Mouse (Mus musculus) lung, adult 2 months (tissue): ENCODE measurements around the gene Gm2916. TPM values are rescaled to one million over a fixed set of nuclear protein-coding genes. Genes with fewer than 3 reads are reported as not detected.
"Not testable (repeated sequence)": the region's sequence is repeated elsewhere in the genome, so short reads cannot be mapped to it uniquely, and the experiment has no call there.

Experiments
- DNase-seq: peaks from one replicate; pipeline ENCODE4 v3.0.0; 2022
- H3K4me1 ChIP-seq: fragments of 200-500 bp; 2 replicates; pipeline ENCODE4 v1.6.1; 2011; ENCODE audit warnings: low read length; ENCODE audit not compliant: control insufficient read depth, insufficient read depth
- H3K4me3 ChIP-seq: fragments of 200-500 bp; replicated peaks from 2 replicates; pipeline ENCODE3; 2011; ENCODE audit warnings: low read depth, mild to moderate bottlenecking, control low read depth, low read length; ENCODE audit errors: extremely low read depth
- WGBS: fragments of 180-500 bp; shearing (Covaris S2); methylation state at CpG from one replicate; pipeline ENCODE4 v1.1.7; 2018; 5-methylcytosine and 5-hydroxymethylcytosine counted together
- polyA plus RNA-seq: library from polyadenylated mRNA; depleted of rRNA; stranded (reverse); fragments of >200 nt; gene quantifications from 2 replicates; pipeline ENCODE4 v1.2.3, GENCODE M21; 2012; rRNA removed

The Gm2916 gene
- not detected in 2 replicates for polyA plus RNA-seq

- no CpG with 5 or more reads among the region's 1 CpGs for WGBS
- not testable (repeated sequence) for H3K4me3 ChIP-seq, DNase-seq, H3K4me1 ChIP-seq
Observed at GRCm38 (mm10) chr14:3883872-3884271, at the start of gene Gm2916. Gene Gm2916, plus strand, starts transcription at chr14:3884172.

- not testable (repeated sequence) for DNase-seq, H3K4me1 ChIP-seq, H3K4me3 ChIP-seq
- WGBS: no CpG with 5 or more reads among the region's 2 CpGs
Observed at GRCm38 (mm10) chr14:3845945-3846344, 38.0 kb upstream of the Gm2916 start, which contains the start of gene Gm3033. Gene Gm3033, plus strand, starts transcription at chr14:3846245.

GRCm38 (mm10) chr14:3931456-3931855, 47.5 kb downstream of the Gm2916 start, which contains the start of gene Gm3029:
Gene Gm3029, plus strand, starts transcription at chr14:3931756.
- not testable (repeated sequence) for H3K4me3 ChIP-seq, H3K4me1 ChIP-seq, DNase-seq
- WGBS: 46% methylated on average over 1 of the region's 2 CpGs

GRCm38 (mm10) chr14:3963247-3963646, 79.3 kb downstream of the Gm2916 start, which contains the start of gene Gm3095:
Gene Gm3095, plus strand, starts transcription at chr14:3963547.
- not testable (repeated sequence) for DNase-seq, H3K4me1 ChIP-seq, H3K4me3 ChIP-seq
- WGBS: no CpG with 5 or more reads among the region's 2 CpGs

Other genes with a start within 250 kb of the Gm2916 start
- gene Gm3012, start 249.7 kb upstream of the Gm2916 start, polyA plus RNA-seq: not detected in 2 replicates
- gene Gm3020, start 232.1 kb upstream of the Gm2916 start, polyA plus RNA-seq: not detected in 2 replicates
- gene Gm3043, start 195.4 kb upstream of the Gm2916 start, polyA plus RNA-seq: not detected in 2 replicates
- gene Gm3002, start 74.1 kb upstream of the Gm2916 start, polyA plus RNA-seq: 0.17 TPM in 1 of 2 replicates, not detected in the other
- gene Gm3033, start 37.9 kb upstream of the Gm2916 start, polyA plus RNA-seq: not detected in 2 replicates
- not detected in 2 replicates for gene Gm3029, start 47.6 kb downstream of the Gm2916 start, polyA plus RNA-seq
- 0.07 TPM in 1 of 2 replicates, not detected in the other for gene Gm3095, start 79.4 kb downstream of the Gm2916 start, polyA plus RNA-seq
- gene Gm3099, start 114.2 kb downstream of the Gm2916 start, polyA plus RNA-seq: not detected in 2 replicates
- gene Gm5796, start 139.8 kb downstream of the Gm2916 start, polyA plus RNA-seq: not detected in 2 replicates
- gene Gm3115, start 199.9 kb downstream of the Gm2916 start, polyA plus RNA-seq: not detected in 2 replicates
- not detected in 2 replicates for gene Gm8108, start 226.4 kb downstream of the Gm2916 start, polyA plus RNA-seq